Mouse (Mus musculus) retina, postnatal 1 day (tissue): ENCODE measurements around the gene Prdx2.
A peak's percentile ranks its signal among the peaks of the same experiment; 100 is the strongest.

Source experiments
- DNase-seq: peaks from one replicate; pipeline ENCODE4 v3.0.0-alpha.2; 2012

Gene Prdx2

DNA sequence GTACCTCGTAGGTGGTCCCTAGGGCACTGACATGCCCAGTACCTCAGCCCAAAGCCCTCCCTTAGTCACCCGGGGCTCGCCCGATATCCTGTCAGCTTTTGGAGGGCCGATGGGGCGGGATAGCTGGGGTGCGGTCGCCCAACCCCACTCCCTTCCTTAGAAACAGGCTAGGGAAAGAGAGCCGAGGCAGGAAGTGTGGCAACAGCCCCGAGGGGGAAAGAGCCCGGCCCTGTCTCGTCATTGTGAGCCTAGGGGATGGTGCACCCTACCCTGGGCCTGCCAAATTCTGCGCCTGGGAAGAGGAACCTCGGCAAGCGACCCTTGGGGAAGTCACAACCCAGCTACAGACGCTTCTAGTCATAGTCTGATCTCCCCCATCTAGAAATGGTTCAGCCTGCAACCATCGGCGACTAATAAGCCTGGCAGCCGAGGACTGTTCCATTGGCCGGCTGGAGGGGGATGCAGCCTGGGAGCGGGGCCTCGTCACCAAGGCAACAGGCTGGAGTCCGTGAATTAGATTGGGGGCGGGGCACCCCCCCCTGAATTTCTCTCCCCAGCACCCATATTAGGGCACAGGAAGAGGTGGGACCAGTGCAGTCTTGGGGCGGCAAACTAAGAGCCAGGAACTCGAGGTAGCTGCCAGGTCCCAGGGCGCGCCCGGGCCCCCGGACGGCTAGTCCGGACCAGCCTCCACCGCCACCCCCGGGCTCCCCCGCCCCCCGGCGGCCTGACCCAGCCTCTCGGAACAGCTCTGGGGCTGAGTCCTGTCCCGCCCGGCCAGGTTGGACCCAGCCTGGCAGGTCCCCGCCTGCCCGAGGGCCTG lies 10.4 kb downstream of the Prdx2 start:
- peak; percentile 96 for DNase-seq

- DNase-seq, result peak; percentile 86
Observed at GRCm38 (mm10) chr8:84980622-84981358, 11.4 kb downstream of the Prdx2 start.

- no peak for DNase-seq
Observed at GRCm38 (mm10) chr8:84981644-84982498, 12.5 kb downstream of the Prdx2 start.

DNA sequence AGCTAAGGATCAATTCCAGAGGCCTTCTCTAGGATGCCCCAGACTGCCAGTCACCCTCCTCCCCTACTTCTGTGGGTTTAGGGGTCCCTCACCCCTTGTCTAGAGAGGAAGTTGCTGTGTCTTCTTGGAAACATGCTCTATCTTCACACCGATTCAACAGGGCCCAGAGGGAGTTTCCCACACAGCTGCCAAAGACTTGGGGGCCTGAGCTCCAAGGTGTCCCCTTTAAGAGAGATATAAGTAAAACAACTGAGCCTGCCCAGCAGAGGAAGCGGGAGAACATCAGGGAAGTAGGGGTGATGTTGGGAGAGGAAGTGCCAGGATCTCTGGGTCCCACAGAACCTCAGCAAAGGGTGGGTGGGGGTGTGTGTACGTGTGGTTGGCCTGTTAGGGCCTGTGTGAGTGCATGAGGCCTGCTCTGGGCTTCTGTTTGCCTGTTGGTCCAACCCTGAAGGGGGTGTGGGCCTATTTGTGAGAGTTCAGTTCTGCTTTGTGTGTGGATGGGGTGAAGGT lies 13.2 kb downstream of the Prdx2 start:
- no peak for DNase-seq

- no peak for DNase-seq
Observed at GRCm38 (mm10) chr8:84984294-84985048, 15.1 kb downstream of the Prdx2 start.

DNA sequence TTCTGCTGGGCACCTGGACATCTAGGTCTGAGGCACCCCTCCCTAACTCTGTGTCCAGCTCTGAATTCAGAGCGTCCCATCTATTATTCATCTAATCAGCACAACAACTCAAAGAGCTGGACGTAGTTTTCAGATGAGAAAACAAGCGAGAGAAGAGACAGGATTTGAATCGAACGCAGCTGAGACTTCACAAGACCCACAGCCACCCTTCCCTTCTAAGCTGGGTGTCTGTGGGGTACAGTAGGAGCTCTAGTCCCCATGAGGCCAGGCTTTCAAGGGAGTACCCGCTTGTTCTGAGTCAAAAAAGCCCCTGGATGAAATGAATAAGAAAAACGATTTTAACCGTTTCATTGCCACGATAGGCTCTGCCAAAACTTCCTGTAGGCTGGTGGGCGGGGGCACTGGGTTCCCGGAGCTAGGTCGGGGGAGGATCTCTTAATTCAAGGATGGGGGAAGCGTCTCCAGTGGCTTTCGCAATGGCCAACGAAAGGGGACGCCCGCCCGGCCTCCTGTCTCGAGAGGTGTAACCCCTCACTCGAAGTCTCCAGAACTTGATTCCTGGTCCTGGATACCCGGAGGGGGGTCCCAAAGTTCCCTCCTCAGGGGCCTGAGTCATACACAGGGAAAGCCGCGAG lies 15.8 kb downstream of the Prdx2 start:
- no peak for DNase-seq

DNA sequence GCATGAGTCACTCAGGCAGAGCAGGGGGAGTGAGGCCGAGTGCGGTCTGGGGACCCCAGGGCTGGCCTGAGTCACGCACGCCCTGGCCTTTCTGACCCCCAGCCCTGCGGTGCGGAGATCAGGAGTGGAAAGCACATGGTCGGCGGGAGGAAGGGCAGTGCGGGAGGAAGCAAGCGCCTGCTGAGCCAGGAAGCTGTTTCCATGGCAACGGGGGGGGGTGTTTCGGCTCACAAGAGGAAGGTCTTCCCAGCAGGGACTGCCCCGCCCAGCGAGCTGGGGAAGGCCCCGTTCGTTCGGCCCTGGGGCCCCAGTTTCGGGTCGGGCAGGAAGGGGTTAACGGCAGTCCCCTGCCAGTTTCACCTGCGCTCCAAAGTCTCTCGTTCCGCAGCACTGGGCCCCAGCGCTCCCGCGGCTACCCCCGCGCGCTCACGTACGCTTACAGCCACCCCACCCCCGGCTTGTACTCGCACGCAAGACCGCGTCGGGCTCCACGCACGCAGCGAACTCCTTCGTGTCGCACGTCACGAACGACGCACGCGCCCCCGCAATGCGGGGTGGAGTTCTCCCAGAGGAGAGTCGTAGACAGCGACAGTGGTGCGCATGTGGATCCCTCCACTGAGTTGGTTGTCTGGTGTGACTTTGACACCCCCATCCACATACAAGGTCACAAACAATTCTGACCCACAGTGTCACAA lies 16.4 kb downstream of the Prdx2 start:
- peak; percentile 91 for DNase-seq

DNA sequence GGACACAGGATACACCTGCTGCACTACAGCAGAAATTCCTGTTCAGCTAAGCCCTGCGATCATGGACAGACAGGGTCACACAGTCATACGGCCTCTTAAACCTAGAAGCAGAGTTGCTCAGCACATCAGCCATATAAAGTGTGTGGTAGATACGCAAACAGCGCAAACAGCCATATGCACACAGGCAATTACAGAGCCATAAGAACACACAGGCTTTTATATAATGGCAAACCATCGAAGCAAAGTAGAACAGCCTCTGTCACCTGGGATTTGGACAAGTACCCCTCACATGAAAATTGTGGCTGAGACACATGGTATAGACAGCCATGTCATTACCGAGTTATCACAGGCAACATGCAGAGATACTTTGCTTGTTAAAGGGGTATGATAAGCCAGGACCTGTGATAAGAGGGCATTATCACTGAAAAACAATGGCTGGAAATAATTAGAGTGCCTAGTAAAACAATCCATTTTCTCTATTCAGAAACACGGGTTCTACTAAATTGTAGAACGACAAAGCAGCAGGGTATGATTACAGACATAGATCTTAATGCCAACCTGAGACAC lies 17.1 kb downstream of the Prdx2 start:
- DNase-seq, result no peak

- no peak for DNase-seq
Observed at GRCm38 (mm10) chr8:84987388-84987787, 18.0 kb downstream of the Prdx2 start.

GRCm38 (mm10) chr8:84987903-84988302 lies 18.5 kb downstream of the Prdx2 start:
- DNase-seq, result no peak

DNA sequence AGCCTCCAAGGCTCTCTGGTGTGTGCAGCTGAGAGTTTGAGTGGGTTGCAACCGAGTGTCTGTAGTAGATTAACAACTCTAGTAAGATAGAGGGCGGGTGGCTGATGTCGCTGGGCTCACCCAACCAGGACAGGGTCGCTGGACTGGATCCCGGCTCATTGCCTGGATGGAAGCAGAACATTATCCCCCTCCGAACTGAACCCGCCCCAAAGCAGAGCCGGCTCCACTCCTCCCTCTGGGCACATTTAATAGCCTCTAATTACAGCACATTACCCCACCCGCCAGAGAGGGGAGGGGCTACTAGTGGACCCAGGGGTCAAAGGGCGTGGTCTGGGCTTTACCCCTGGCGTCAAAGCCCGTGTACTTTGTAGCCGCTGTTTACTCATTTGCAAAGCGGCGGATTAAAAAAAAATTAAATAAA lies 19.9 kb downstream of the Prdx2 start:
- peak; percentile 57 for DNase-seq

DNA sequence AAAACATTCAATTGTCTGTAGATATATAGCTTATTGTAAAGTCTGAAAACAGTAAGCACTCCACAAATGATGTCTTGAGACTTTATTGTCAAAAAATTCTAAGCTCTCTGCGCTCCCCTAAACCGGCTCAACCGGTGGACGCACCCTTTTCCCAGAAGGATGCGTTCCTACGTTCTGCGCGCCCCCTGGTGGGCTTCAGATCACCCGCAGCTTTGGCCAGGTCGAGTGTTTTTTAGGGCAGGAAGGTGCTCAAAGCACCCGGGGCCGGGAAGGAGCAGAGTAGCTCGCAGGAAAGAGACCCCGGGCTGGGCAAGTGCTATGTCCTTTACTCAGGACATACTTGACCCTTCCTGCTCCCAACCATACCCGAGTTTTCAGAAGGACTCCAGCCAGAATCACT lies 20.4 kb downstream of the Prdx2 start:
- DNase-seq, result peak; percentile 93

DNA sequence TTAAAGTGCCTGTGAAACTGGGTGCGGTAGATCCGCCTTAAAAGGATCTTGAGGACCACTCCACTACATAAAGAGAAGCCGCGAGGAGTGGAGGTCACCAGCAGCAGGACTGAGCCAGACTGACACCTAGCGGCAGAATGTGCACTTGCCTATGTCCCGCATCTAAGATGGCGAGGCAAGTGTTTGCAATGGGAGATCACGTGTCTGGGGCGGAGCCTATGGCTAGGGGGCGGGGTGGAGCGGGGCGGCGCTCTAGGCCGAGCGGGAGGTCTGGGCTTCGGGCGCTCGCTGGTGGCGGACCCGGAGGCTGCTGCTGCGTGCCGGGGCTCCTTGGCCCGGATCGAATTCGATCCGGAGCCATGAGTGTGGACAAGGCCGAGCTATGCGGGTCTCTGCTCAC lies 21.0 kb downstream of the Prdx2 start, which contains the start of gene Hook2:
Hook2 (plus strand) TSS at position 255 of the 400 bp plus-strand sequence.
- peak; percentile 99 for DNase-seq

GRCm38 (mm10) chr8:84990836-84991235 lies 21.4 kb downstream of the Prdx2 start:
- DNase-seq, result no peak

GRCm38 (mm10) chr8:84994375-84994774 lies 25.0 kb downstream of the Prdx2 start:
- DNase-seq, result no peak

DNA sequence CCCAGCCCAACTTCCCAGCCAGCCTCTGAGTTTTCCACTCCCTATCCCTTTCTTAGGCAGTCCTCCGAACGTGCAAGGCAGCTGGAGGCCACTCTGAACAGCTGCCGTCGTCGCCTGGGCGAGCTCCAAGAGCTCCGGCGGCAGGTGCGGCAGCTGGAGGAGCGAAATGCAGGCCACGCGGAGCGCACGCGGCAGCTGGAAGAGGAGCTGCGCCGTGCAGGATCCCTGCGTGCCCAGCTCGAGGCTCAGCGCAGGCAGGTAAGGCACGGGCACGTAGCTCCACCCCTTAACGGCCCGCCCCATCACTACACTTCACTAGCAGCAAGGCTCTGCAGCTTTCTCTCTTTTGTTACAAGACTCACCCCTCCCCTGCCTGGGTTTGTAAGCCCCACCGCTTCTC lies 26.3 kb downstream of the Prdx2 start:
- DNase-seq, result no peak

- no peak for DNase-seq
Observed at GRCm38 (mm10) chr8:84996978-84997377, 27.6 kb downstream of the Prdx2 start.

DNA sequence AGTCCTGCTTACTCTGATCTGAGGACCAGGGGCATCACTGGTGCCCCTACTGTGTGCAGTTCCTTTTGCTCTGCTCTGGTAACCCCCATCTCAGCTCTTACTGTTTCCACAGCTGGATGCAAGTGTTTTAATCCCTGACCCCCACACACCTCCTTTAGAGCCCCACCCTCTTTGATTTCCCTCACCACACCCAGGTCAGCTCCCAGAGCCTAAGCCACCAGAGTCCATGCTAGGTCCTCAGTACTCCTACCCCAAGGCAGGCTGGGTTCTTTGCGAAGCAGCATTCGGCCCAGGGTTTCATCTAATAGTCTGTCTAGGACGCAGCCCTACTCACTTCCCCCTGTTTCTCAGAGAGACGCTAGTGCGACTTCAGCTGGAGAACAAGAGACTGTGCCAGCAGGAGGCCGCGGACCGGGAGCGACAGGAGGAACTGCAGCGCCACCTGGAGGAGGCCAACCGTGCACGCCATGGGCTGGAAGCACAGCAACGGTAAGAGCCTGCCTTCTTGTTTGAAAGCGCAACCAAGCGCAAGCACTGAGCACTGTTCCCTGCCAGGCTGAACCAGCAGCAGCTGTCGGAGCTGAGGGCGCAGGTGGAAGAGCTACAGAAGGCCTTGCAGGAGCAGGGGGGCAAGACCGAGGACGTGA lies 28.4 kb downstream of the Prdx2 start:
- DNase-seq, result peak; percentile 95

DNA sequence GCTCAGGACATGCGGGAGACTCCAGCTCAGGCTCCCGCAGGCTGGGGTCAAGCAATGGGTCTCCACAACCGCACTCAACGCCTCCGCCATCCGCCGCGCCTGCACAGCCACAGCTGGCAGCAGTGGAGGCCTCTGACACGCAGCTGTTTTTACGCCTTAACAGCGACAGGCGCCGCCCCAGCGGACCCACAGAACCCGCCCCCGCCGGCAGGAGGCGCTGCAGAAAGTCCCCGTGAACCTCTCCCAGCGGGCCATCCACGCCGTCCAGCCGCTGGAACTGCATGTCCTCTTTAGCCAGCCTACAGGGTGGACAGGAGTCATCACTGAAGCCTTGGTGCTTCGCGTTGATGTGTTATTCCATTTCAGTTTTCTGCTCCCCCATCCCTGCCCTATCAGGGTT lies 38.3 kb downstream of the Prdx2 start:
- DNase-seq, result peak; percentile 60

GRCm38 (mm10) chr8:85011242-85011641 lies 41.9 kb downstream of the Prdx2 start:
- no peak for DNase-seq
